Mouse (Mus musculus): ENCODE data around the gene Psd4.

DNA sequence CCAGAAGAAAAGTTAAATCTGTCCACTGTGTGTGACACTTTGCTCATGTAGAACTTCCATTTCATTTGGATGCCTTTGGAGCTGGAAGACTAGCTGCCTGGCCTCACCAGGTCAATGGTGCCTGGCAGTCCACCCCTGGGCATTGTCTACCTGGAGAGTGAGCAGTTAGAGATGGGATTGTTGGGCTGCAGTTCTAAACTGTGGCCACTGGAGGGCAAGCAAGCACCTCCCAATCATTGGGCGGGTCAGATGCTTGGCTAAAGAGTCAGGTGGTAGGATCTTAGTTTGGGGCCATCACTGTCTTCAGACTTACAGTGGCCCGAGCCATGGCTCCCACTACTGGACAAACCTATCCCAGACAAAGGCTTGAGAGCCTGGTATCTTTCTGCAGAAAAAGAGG, 41.8 kb downstream of the Psd4 start:
- no peak for TF ChIP-seq POLR2A (IDR thresholded peaks at IDR 0.05; ENCODE audit: control insufficient read depth, low read depth, low read length)
- TF ChIP-seq CTCF (IDR thresholded peaks at IDR 0.05; ENCODE audit: control insufficient read depth, insufficient read depth, insufficient replicate concordance, low read depth, low read length) = peak; percentile 92; the same call in 1 of the 2 replicates
